Mouse (Mus musculus) ES-E14 (cell line): Measurements from ENCODE around the gene Pex12.

ENCODE experiments used
- CHD2 ChIP-seq: IDR thresholded peaks from 2 replicates; pipeline ENCODE4 v1.6.1; 2014; ENCODE audit warnings: mild to moderate bottlenecking, low read depth, low read length, inconsistent platforms
- MAFK ChIP-seq: IDR thresholded peaks from 2 replicates; pipeline ENCODE4 v1.6.1; 2014; ENCODE audit warnings: mild to moderate bottlenecking, low read depth, low read length, inconsistent platforms; ENCODE audit not compliant: insufficient read depth
- ZNF384 ChIP-seq: IDR thresholded peaks from 2 replicates; pipeline ENCODE4 v1.6.1; 2012; ENCODE audit warnings: low read depth, low read length, inconsistent platforms

GRCm38 (mm10) chr11:83312471-83312870, 10.1 kb upstream of the Pex12 start:
- no peak for TF ChIP-seq ZNF384
- TF ChIP-seq CHD2, result no peak
- no peak for TF ChIP-seq MAFK
